Mouse (Mus musculus): Measurements from ENCODE around the gene Dgki.

DNA sequence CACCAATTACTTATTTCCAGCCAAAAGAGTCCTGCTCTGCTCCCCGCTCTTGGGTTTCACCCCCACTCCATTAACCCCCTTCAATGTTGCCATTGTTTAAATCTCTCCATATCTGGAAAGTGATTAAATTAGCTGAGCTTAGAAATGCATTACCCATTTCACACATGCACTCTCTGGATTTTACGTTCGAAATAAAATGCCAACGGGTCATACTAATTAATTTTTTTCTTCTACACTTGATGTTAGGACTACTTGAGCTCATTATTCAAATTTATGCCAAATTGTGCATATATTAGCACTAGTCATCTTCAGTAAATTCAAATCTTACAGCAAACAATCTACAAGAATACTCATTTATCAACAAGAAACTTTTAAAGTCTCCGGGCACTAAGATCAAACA lies 352.1 kb downstream of the Dgki start:
- TF ChIP-seq POLR2A (IDR thresholded peaks at IDR 0.05; ENCODE audit: borderline replicate concordance, low read depth, low read length): no peak
- no peak for TF ChIP-seq CTCF (IDR thresholded peaks at IDR 0.05; ENCODE audit: low read depth, low read length)
